Mouse (Mus musculus): ENCODE measurements at regions not wholly inside any gene's neighbourhood (a gene's known extent, or its start where the extent isn't known, plus 50 kb on each side); places are given as distances from the start of the nearest gene placed in this dataset.

DNA sequence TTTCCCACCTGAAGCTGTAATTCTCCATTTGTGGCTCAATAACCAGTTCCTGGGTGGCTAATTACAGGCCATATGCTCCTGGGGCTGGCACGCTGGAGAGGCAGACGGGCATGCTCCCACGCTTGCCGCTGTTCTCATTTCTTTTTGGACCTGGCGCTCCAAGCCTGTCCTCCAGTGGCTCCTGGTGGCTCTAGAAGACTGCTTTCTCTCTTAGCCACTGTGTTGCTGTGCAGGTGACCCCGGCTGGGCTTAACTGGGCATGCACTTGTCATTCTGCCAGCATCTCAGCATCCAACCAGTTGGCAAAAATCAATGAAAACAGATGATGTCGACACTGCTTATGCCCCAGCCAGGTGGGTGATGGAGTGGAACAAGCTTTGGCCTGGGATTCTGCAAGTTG is 1944.6 kb upstream of the Lrrc6 start:
- Histone ChIP-seq H3K27ac (replicated peaks) (no peak overlapping the region), H3K27me3 (replicated peaks) (no peaks in the 10 kb centered on the region), H3K36me3 (no peaks in the 10 kb centered on the region), H3K9me3 (no peaks in the 10 kb centered on the region), H3K4me1 (no peaks in the 10 kb centered on the region), H3K4me2 (no peak overlapping the region), H3K9ac (no peak overlapping the region), H3K4me3 (no peak overlapping the region)
- 79% methylated on average over 7 of the region's 7 CpGs for WGBS
- ATAC-seq (ENCODE audit: extremely low read depth, insufficient number of reproducible peaks, low FRiP score, low TSS enrichment), result no peak

GRCm38 (mm10) chr15:68440636-68441035 is 1939.9 kb upstream of the Lrrc6 start:
- no peaks in the 10 kb centered on the region for H3K36me3 ChIP-seq
- 0 out of 2 replicates have a peak, but pooled peaks cover 6% of the 10 kb centered on the region for H3K4me1 ChIP-seq
- H3K27ac ChIP-seq (replicated peaks), result no peak overlapping the region
- ATAC-seq (ENCODE audit: extremely low read depth, insufficient number of reproducible peaks, low FRiP score, low TSS enrichment), result no peak
- no peak overlapping the region for H3K4me2 ChIP-seq
- no peak overlapping the region for H3K9ac ChIP-seq
- H3K4me3 ChIP-seq, result no peak overlapping the region
- WGBS, result 65% methylated on average over 9 of the region's 9 CpGs
- no peaks in the 10 kb centered on the region for H3K9me3 ChIP-seq
- H3K27me3 ChIP-seq (replicated peaks), result no peaks in the 10 kb centered on the region

DNA sequence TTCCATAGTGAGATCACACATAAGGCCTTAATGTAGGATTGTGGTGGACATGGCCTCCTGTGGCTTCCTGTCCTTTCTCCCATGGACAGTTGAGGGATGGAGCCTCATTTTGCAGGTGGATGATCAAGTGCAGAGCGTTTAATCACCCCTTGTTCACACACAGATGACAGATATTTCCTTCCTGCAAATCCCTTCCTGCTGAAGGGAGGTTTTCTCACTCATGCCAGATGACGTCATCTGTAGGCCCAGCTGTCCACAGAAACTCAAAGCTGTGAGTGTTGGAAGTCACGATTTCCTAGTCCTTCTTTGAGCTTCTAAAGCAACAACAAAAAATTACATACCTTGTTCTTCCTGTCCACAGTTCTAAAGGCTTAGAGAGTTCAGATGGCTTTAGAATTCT is 1935.3 kb upstream of the Lrrc6 start:
- H3K9ac ChIP-seq, result no peak overlapping the region
- H3K27me3 ChIP-seq (replicated peaks), result no peaks in the 10 kb centered on the region
- no peak for ATAC-seq (ENCODE audit: extremely low read depth, insufficient number of reproducible peaks, low FRiP score, low TSS enrichment)
- H3K36me3 ChIP-seq, result no peaks in the 10 kb centered on the region
- no peak overlapping the region; the same call in 1 of the 2 replicates for H3K27ac ChIP-seq (replicated peaks)
- 0 out of 2 replicates have a peak, but pooled peaks cover 6% of the 10 kb centered on the region for H3K4me1 ChIP-seq
- WGBS, result 36% methylated on average over 3 of the region's 3 CpGs
- no peak overlapping the region for H3K4me3 ChIP-seq
- H3K4me2 ChIP-seq, result no peak overlapping the region
- no peaks in the 10 kb centered on the region for H3K9me3 ChIP-seq

GRCm38 (mm10) chr15:68431251-68431650 is 1930.5 kb upstream of the Lrrc6 start:
- no peak for ATAC-seq (ENCODE audit: extremely low read depth, insufficient number of reproducible peaks, low FRiP score, low TSS enrichment)
- H3K9me3 ChIP-seq, result no peaks in the 10 kb centered on the region
- WGBS, result 60% methylated on average over 2 of the region's 2 CpGs
- no peak overlapping the region for H3K9ac ChIP-seq
- H3K27ac ChIP-seq (replicated peaks), result no peak overlapping the region
- 0 out of 2 replicates have a peak, but pooled peaks cover 5% of the 10 kb centered on the region for H3K4me1 ChIP-seq
- no peaks in the 10 kb centered on the region for H3K27me3 ChIP-seq (replicated peaks)
- no peaks in the 10 kb centered on the region for H3K36me3 ChIP-seq
- no peak overlapping the region for H3K4me2 ChIP-seq
- H3K4me3 ChIP-seq, result no peak overlapping the region

DNA sequence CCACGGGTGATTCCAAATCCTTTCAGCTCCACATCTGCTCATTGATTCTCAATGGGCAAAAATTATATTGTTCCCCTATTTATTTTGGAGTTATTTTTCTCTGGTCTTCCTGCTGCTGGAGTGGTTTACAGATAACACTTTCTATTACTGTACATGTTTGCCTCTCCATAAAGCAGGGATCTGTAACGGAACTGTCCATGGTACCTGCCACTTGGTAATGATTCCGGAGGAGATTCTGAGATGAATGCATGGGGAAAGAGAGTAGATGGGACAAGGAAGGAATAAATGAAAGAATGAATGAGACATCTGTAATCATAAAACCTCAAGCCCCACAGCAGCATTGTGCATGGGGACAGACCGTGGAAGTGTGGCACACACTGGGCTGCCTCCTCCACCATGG is 1929.8 kb upstream of the Lrrc6 start:
- H3K4me2 ChIP-seq, result no peak overlapping the region
- no peak overlapping the region for H3K9ac ChIP-seq
- H3K27ac ChIP-seq (replicated peaks), result no peak overlapping the region
- H3K36me3 ChIP-seq, result no peaks in the 10 kb centered on the region
- no peaks in the 10 kb centered on the region for H3K9me3 ChIP-seq
- no peaks in the 10 kb centered on the region for H3K4me1 ChIP-seq
- no peaks in the 10 kb centered on the region for H3K27me3 ChIP-seq (replicated peaks)
- 46% methylated on average over 4 of the region's 4 CpGs for WGBS
- no peak overlapping the region for H3K4me3 ChIP-seq
- no peak for ATAC-seq (ENCODE audit: extremely low read depth, insufficient number of reproducible peaks, low FRiP score, low TSS enrichment)

DNA sequence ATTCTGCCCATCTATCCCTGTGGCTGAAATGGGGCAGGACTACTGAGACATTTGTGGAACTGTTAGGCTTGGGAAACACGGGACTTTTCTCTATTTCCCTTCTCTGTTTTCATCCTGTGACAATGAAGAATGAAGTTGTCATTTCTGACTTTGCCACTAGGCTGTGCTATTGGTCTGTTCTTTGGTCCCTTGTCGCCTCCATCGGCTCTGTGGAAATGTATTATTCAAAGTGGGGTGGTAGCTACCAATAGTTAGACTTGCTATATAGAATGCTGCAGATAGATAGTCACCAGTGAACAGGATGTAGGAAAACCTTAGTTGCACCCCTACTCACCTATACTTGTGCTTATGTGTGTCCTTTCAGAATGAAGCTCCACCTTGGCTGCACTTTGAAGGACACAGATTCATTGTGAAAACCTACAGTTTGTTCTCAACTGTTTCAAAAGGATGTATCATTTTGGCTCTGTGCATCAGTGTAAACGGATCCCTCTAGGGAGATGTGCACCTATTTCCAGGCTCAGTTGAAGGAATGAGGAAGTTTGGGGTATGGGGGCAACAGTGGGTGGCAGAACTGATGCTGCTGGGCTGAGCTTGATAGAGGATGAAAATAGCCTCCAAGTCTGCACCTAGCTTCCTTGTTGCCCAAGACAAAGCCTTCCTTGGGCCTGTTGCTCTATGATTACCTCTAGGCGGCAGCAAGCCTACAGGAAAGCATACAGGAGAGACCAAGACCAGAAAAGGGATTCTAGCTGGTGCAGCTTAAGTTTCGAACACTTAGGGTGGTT is 1927.9 kb upstream of the Lrrc6 start:
- no peaks in the 10 kb centered on the region for H3K9me3 ChIP-seq
- H3K4me2 ChIP-seq, result no peak overlapping the region
- H3K36me3 ChIP-seq, result no peaks in the 10 kb centered on the region
- ATAC-seq (ENCODE audit: extremely low read depth, insufficient number of reproducible peaks, low FRiP score, low TSS enrichment), result no peak
- H3K27ac ChIP-seq (replicated peaks), result no peak overlapping the region
- H3K4me1 ChIP-seq, result no peaks in the 10 kb centered on the region
- 17% methylated on average over 6 of the region's 6 CpGs for WGBS
- no peaks in the 10 kb centered on the region for H3K27me3 ChIP-seq (replicated peaks)
- no peak overlapping the region for H3K9ac ChIP-seq
- H3K4me3 ChIP-seq, result no peak overlapping the region

DNA sequence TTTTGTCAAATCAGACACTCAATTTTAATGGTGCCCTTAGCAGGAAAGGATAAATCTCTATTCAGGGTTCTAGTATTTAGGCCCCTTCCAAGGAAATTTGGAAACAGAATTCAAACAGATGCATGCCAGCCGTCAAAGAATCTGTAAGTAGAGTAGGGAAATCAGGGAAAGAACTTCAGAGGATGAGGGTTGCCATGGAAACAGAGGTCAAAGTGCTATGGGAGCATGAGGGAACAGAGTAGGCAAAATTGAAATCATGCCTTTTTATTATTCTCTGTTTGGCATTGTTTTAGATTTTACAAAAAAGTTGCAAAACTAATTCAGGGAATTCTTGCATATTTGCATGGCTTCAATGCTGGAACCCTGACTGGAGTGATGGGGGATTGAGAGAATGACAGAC is 1916.4 kb upstream of the Lrrc6 start:
- no peak overlapping the region for H3K9ac ChIP-seq
- H3K36me3 ChIP-seq, result no peaks in the 10 kb centered on the region
- no peaks in the 10 kb centered on the region for H3K9me3 ChIP-seq
- WGBS, result 42% methylated on average over 1 of the region's 1 CpGs
- ATAC-seq (ENCODE audit: extremely low read depth, insufficient number of reproducible peaks, low FRiP score, low TSS enrichment), result no peak
- H3K27me3 ChIP-seq (replicated peaks), result peaks cover 10% of the 10 kb centered on the region
- no peak overlapping the region for H3K27ac ChIP-seq (replicated peaks)
- H3K4me2 ChIP-seq, result no peak overlapping the region
- H3K4me3 ChIP-seq, result no peak overlapping the region
- peaks cover 24% of the 10 kb centered on the region for H3K4me1 ChIP-seq

DNA sequence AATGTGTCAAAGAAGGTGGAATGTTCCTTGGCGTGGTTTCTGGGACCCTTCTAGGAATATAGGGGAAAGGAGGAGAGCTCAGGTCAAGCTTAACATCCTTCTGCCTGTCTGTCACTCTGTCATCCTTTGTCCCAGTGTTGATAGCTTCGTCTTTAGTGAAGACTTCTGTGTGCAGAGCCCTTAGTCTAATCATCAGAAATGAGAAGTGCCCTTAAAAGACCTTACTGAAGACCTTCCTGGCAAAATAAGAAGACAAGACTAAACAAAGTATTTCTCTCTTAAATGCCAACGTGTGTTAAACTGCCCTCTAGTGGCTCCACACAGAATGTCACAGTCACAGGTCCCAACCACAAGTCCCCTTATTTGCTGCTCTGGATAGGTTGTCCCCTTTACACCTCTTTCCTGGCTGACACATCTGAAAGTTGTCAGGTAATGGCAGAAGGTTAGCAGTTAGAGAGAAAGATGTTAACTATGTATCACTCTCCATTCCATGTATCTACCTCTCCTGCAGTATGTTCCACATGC is 1914.8 kb upstream of the Lrrc6 start:
- Histone ChIP-seq H3K36me3 (no peaks in the 10 kb centered on the region), H3K9ac (no peak overlapping the region), H3K4me1 (peaks cover 28% of the 10 kb centered on the region), H3K4me2 (no peak overlapping the region), H3K9me3 (no peaks in the 10 kb centered on the region), H3K27me3 (replicated peaks) (peaks cover 10% of the 10 kb centered on the region), H3K4me3 (no peak overlapping the region), H3K27ac (replicated peaks) (no peak overlapping the region)
- no peak for ATAC-seq (ENCODE audit: extremely low read depth, insufficient number of reproducible peaks, low FRiP score, low TSS enrichment)
- WGBS, result 26% methylated on average over 3 of the region's 3 CpGs

GRCm38 (mm10) chr15:68414047-68414446 is 1913.3 kb upstream of the Lrrc6 start:
- Histone ChIP-seq H3K4me1 (peaks cover 35% of the 10 kb centered on the region), H3K9ac (no peak overlapping the region), H3K4me3 (no peak overlapping the region), H3K9me3 (no peaks in the 10 kb centered on the region), H3K4me2 (no peak overlapping the region), H3K27ac (replicated peaks) (no peak overlapping the region), H3K36me3 (no peaks in the 10 kb centered on the region), H3K27me3 (replicated peaks) (peaks cover 14% of the 10 kb centered on the region)
- ATAC-seq (ENCODE audit: extremely low read depth, insufficient number of reproducible peaks, low FRiP score, low TSS enrichment), result no peak
- 33% methylated on average over 4 of the region's 4 CpGs for WGBS

DNA sequence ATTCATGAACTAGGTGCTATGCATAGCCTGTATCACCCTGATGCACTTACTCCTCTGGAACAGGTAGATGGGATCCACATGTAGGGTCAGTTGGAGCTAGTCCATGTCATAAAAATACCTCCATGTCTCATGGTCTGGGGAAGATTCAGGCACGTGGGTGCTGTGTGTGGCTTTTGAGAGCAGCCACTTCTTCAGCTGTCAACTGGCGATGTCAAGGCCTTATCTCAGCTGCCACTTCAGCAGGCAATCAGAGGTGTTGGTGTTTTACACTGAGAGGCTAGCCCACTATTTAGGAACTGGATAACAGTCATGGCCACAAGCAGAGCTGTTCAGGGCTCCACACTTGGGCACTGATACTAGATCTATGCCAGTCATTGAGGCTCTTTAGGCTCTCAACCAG is 1912.0 kb upstream of the Lrrc6 start:
- H3K9me3 ChIP-seq, result no peaks in the 10 kb centered on the region
- 29% methylated on average over 2 of the region's 2 CpGs for WGBS
- peak overlapping the region; percentile 62 for H3K27ac ChIP-seq (replicated peaks)
- no peak overlapping the region for H3K4me3 ChIP-seq
- H3K27me3 ChIP-seq (replicated peaks), result peaks cover 12% of the 10 kb centered on the region
- no peaks in the 10 kb centered on the region for H3K36me3 ChIP-seq
- peaks cover 46% of the 10 kb centered on the region for H3K4me1 ChIP-seq
- no peak overlapping the region for H3K9ac ChIP-seq
- peak; percentile 34; the same call in 1 of the 2 replicates for ATAC-seq (ENCODE audit: extremely low read depth, insufficient number of reproducible peaks, low FRiP score, low TSS enrichment)
- no peak overlapping the region for H3K4me2 ChIP-seq

- Histone ChIP-seq H3K27me3 (replicated peaks) (peaks cover 12% of the 10 kb centered on the region), H3K4me1 (peaks cover 47% of the 10 kb centered on the region), H3K9ac (no peak overlapping the region), H3K36me3 (no peaks in the 10 kb centered on the region), H3K4me2 (no peak overlapping the region), H3K27ac (replicated peaks) (peak overlapping the region; percentile 62), H3K4me3 (no peak overlapping the region), H3K9me3 (no peaks in the 10 kb centered on the region)
- no peak for ATAC-seq (ENCODE audit: extremely low read depth, insufficient number of reproducible peaks, low FRiP score, low TSS enrichment)
- 50% methylated on average over 3 of the region's 3 CpGs for WGBS
These were observed 1911.4 kb upstream of the Lrrc6 start for GRCm38 (mm10) chr15:68412156-68412555.

DNA sequence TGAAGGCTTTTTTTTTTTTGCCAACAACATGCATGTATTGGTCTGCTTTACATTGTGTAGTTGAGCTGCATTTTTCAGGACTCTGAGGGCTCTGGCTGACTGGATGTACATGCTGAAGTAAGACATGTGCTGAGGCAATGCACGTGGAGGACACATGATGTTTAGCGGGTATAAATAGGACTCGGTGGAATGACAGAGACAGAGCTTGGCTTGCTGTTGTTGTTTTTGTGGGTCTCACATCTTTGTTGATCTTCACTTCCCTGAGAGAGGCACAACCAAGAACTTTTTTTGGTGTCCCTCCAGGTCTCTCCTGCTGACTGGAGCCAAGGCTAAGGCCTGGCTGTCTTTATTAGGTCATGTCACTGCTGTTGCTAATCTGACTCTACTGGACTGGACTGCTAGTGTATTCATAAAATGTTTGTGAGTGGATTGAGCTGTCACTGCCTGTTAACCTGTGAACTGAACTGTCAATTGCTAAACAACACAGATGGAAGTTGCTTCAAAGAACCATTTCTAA is 1902.9 kb upstream of the Lrrc6 start:
- H3K36me3 ChIP-seq, result no peaks in the 10 kb centered on the region
- no peaks in the 10 kb centered on the region for H3K9me3 ChIP-seq
- WGBS, result 84% methylated on average over 3 of the region's 3 CpGs
- no peak overlapping the region for H3K4me3 ChIP-seq
- no peak overlapping the region for H3K9ac ChIP-seq
- H3K4me2 ChIP-seq, result no peak overlapping the region
- ATAC-seq (ENCODE audit: extremely low read depth, insufficient number of reproducible peaks, low FRiP score, low TSS enrichment), result no peak
- no peaks in the 10 kb centered on the region; the same call in 1 of the 2 replicates for H3K27me3 ChIP-seq (replicated peaks)
- H3K4me1 ChIP-seq, result peaks cover 23% of the 10 kb centered on the region
- no peak overlapping the region for H3K27ac ChIP-seq (replicated peaks)
